Mouse (Mus musculus) hematopoietic stem cell, adult 5-6 weeks (primary cell): Measurements from ENCODE around the gene Dynlt1b. TPM values are rescaled to one million over a fixed set of nuclear protein-coding genes. Genes with fewer than 3 reads are reported as not detected.
"Not testable (repeated sequence)": the region's sequence is repeated elsewhere in the genome, so short reads cannot be mapped to it uniquely, and the experiment has no call there.

Experiments
- ATAC-seq, 2 experiments: fragments of 125-278 bp in 1 of 2; replicated peaks in 1 of 2; 2 replicates each; pipeline ENCODE4 v1.8.0; 2016 to 2017; ENCODE audit warnings: inconsistent platforms in 2 of 2, mild to moderate bottlenecking in 2 of 2, moderate number of reproducible peaks in 2 of 2, low read depth in 1 of 2, moderate TSS enrichment in 1 of 2; ENCODE audit not compliant: low FRiP score in 2 of 2, poor library complexity in 2 of 2, severe bottlenecking in 2 of 2, insufficient read depth in 1 of 2, low TSS enrichment in 1 of 2
- total RNA-seq: library from RNA; stranded (forward); fragments of 172-1452, 232-1000 nt; gene quantifications from 2 replicates; pipeline ENCODE4 v1.2.3, GENCODE M21; 2017

The Dynlt1b gene
- total RNA-seq, 1 experiment from 2014 or later, result 102 TPM

GRCm38 (mm10) chr17:6445794-6446587 is 16.1 kb downstream of the Dynlt1b start:
- ATAC-seq, result not testable (repeated sequence)

GRCm38 (mm10) chr17:6448293-6448692 is 18.4 kb downstream of the Dynlt1b start:
- not testable (repeated sequence) for ATAC-seq

- not testable (repeated sequence) for ATAC-seq
These were observed 19.3 kb downstream of the Dynlt1b start for GRCm38 (mm10) chr17:6449166-6449565.

GRCm38 (mm10) chr17:6451205-6451604 is 21.3 kb downstream of the Dynlt1b start:
- not testable (repeated sequence) for ATAC-seq

GRCm38 (mm10) chr17:6452689-6453088 is 22.8 kb downstream of the Dynlt1b start:
- not testable (repeated sequence) for ATAC-seq

- not testable (repeated sequence) for ATAC-seq
These were observed 24.8 kb downstream of the Dynlt1b start for GRCm38 (mm10) chr17:6454703-6455102.

DNA sequence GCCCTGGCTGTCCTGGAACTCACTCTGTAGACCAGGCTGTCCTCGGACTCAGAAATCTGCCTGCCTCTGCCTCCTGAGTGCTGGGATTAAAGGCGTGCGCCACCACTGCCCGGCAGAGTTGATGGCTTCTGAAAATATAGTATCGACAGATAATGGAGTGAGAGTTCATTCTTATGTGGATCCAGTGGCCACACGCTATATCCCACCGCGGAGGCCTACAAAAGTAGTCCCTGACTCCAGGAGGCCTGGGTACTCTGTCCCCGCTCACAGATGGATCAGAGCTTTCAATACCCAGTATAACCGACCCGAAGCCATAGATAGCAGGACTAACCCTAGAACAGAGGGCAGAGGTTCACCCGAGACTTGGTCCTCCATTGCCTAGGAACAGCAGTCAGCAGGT is 26.0 kb downstream of the Dynlt1b start:
- ATAC-seq, result not testable (repeated sequence)

GRCm38 (mm10) chr17:6456614-6457402 is 26.9 kb downstream of the Dynlt1b start:
- not testable (repeated sequence) for ATAC-seq

DNA sequence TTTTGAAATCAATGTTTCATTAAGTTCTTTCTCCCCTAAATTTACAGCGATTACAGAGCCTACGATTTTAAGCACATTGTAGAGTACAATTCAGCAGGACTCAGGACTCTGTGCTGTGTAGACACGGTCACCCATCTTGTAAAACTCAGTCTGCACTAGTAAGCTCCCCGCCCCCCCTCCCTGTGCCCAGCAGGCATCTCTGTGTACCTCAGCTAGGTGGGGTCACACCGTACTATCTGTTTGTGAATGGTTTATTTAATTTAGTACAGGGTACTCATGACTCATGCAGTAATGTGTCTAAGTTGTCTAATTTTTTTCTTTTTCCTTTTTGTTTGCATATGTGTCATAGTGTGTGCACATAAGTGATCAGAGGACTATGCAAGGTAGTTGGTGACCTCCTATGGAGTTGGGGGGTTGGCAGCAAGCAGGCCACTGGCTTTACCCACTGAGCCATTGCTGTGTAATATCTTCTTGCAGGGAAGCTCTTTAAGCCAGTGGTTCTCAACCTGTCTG is 31.2 kb downstream of the Dynlt1b start:
- not testable (repeated sequence) for ATAC-seq

GRCm38 (mm10) chr17:6465735-6466134 is 35.8 kb downstream of the Dynlt1b start:
- ATAC-seq, result not testable (repeated sequence)

GRCm38 (mm10) chr17:6467638-6468461 is 37.9 kb downstream of the Dynlt1b start:
- ATAC-seq, result peak; percentile 88 to 92

DNA sequence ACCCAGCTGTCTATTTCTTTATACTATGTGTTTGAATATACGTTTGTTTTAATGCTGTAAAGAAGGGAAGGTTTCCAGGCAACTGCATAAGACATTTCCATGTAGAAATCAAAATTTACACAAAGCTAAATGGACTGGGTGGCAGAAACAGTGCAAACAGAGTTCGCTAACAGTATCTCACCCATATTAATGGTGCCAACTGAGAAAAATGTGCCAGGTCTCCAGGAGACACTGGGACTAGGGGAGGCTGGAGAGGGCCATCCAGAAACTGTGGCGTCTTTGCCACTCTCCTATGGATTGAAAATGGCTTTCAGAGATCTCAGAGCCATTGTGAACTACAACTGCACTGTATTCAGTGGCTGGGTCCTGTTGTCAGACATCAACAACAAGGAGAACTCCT is 40.1 kb downstream of the Dynlt1b start:
- not testable (repeated sequence) for ATAC-seq

GRCm38 (mm10) chr17:6470671-6471070 is 40.8 kb downstream of the Dynlt1b start:
- not testable (repeated sequence) for ATAC-seq

GRCm38 (mm10) chr17:6475270-6475669 is 45.4 kb downstream of the Dynlt1b start:
- ATAC-seq, result peak; percentile 14 to 39; a peak in 2 of 4 replicates

GRCm38 (mm10) chr17:6475913-6476312 is 46.0 kb downstream of the Dynlt1b start:
- not testable (repeated sequence) for ATAC-seq

DNA sequence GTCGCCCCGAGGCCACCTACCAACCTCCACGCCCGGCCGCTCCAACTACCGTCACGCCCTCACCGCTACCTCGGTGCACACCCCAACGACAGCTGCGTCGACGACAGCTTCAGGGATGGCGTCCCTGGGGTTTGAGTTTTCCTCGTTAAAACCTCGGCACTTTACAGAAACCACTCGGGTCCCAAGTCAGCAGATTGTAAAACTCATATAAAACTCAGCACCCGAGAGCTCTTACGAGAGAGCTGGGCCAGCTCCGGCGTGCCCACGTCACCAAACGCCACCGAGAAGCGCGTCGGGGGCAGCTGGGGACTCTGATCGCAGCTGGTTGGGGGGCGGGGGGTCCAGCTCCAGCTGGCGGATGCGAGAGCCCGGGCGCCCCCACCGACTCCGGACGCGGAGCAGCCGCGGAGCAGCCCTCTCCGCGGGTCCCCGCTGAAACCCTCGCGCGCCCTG is 46.6 kb downstream of the Dynlt1b start:
- peak in 1 of 2 experiments; percentile 36; a peak in 1 of 4 replicates for ATAC-seq

GRCm38 (mm10) chr17:6477026-6477425 is 47.1 kb downstream of the Dynlt1b start:
- ATAC-seq, result peak; percentile 39 to 59
